Mouse (Mus musculus) embryonic facial prominence, embryonic 13.5 days (tissue): ENCODE measurements around the gene Itgb5. TPM values are rescaled to one million over a fixed set of nuclear protein-coding genes. Genes with fewer than 3 reads are reported as not detected.

Experiments
- ATAC-seq: fragments of 200-750 bp; cut with Nextera tagmentation; 2 replicates; pipeline ENCODE4 v1.8.0; 2017; ENCODE audit warnings: low read depth; ENCODE audit not compliant: insufficient number of reproducible peaks, insufficient read depth, low FRiP score, low TSS enrichment
- H3K27ac ChIP-seq: fragments of 300-500 bp; sonication (generic); 2 replicates; pipeline ENCODE4 v1.5.1; 2015; ENCODE audit warnings: moderate library complexity, mild to moderate bottlenecking, inconsistent platforms
- H3K27me3 ChIP-seq: fragments of 300-500 bp; sonication (generic); 2 replicates; pipeline ENCODE4 v1.6.1; 2015; ENCODE audit warnings: mild to moderate bottlenecking, inconsistent platforms
- H3K36me3 ChIP-seq: fragments of 300-500 bp; sonication (generic); 2 replicates; pipeline ENCODE4 v1.6.1; 2015; ENCODE audit warnings: mild to moderate bottlenecking, inconsistent platforms
- H3K4me1 ChIP-seq: fragments of 300-500 bp; sonication (generic); 2 replicates; pipeline ENCODE4 v1.6.1; 2015; ENCODE audit warnings: inconsistent platforms
- H3K4me2 ChIP-seq: fragments of 300-500 bp; sonication (generic); 2 replicates; pipeline ENCODE4 v1.6.1; 2015; ENCODE audit warnings: moderate library complexity, mild to moderate bottlenecking, inconsistent platforms
- H3K4me3 ChIP-seq: fragments of 300-500 bp; sonication (generic); 2 replicates; pipeline ENCODE4 v1.5.1; 2015; ENCODE audit warnings: mild to moderate bottlenecking, inconsistent platforms
- H3K9ac ChIP-seq: fragments of 300-500 bp; sonication (generic); 2 replicates; pipeline ENCODE4 v1.6.1; 2015; ENCODE audit warnings: mild to moderate bottlenecking, inconsistent platforms
- H3K9me3 ChIP-seq: fragments of 300-500 bp; sonication (generic); 2 replicates; pipeline ENCODE4 v1.6.1; 2016; ENCODE audit warnings: inconsistent platforms
- WGBS: fragments of 180-500 bp; shearing (Covaris S2); methylation state at CpG from one replicate; pipeline ENCODE4 v1.1.7; 2015; ENCODE audit warnings: mixed read lengths; 5-methylcytosine and 5-hydroxymethylcytosine counted together
- polyA plus RNA-seq: library from polyadenylated mRNA; unstranded; fragments of >200 nt; fragmentation: Nextera tagmentation; extraction: Ambion mirVana; gene quantifications from 2 replicates; pipeline ENCODE4 v1.2.1, GENCODE M21; 2015

Gene Itgb5
- polyA plus RNA-seq, 1 experiment from 2014 or later = 47.7 TPM

- Histone ChIP-seq H3K4me3 (peak overlapping the region; percentile 8; the same call in 1 of the 2 replicates), H3K9ac (0 out of 2 replicates have a peak overlapping the region, but pooled peaks have one; percentile 17), H3K27ac (peak overlapping the region; percentile 72), H3K27me3 (no peaks in the 10 kb centered on the region), H3K4me1 (peaks cover 82% of the 10 kb centered on the region), H3K9me3 (no peaks in the 10 kb centered on the region), H3K36me3 (no peaks in the 10 kb centered on the region; the same call in 1 of the 2 replicates), H3K4me2 (peak overlapping the region; percentile 42)
- 0 out of 2 replicates have a peak, but pooled peaks have one; percentile 23 for ATAC-seq
- 22% methylated on average over 14 of the region's 14 CpGs for WGBS
Measured at GRCm38 (mm10) chr16:33891561-33892281, 62.3 kb downstream of the Itgb5 start.

GRCm38 (mm10) chr16:33892539-33892938, 63.1 kb downstream of the Itgb5 start:
- WGBS = 28% methylated on average over 6 of the region's 6 CpGs
- peaks cover 79% of the 10 kb centered on the region for H3K4me1 ChIP-seq
- no peaks in the 10 kb centered on the region; the same call in 1 of the 2 replicates for H3K36me3 ChIP-seq
- H3K4me3 ChIP-seq = no peak overlapping the region
- H3K9ac ChIP-seq = no peak overlapping the region
- H3K4me2 ChIP-seq = peak overlapping the region; percentile 42
- ATAC-seq = no peak
- no peaks in the 10 kb centered on the region for H3K9me3 ChIP-seq
- H3K27me3 ChIP-seq = no peaks in the 10 kb centered on the region
- peak overlapping the region; percentile 72 for H3K27ac ChIP-seq

DNA sequence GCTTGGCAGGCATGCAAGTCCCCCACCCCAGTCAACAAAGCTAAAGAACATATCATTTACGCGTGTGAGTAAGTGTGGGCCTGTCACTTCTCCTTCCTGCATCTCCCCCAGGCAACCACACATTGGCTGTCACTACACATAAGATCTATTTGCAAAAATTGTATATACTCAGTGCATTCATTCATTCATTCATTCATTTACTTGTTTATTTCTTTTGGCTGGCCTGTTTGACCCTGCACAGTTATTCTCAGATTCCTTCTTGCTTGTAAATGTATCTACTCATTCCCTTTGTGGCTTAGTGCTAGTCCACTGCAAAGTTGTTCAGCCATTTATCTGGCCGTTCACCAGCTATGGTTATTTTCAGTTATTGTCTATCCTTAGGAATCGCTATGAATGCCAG, 64.3 kb downstream of the Itgb5 start:
- no peaks in the 10 kb centered on the region for H3K9me3 ChIP-seq
- H3K4me3 ChIP-seq = no peak overlapping the region
- H3K27ac ChIP-seq = 0 out of 2 replicates have a peak overlapping the region, but pooled peaks have one; percentile 4
- no peaks in the 10 kb centered on the region for H3K27me3 ChIP-seq
- 77% methylated on average over 4 of the region's 4 CpGs for WGBS
- peaks cover under 1% of the 10 kb centered on the region for H3K36me3 ChIP-seq
- ATAC-seq = no peak
- H3K9ac ChIP-seq = no peak overlapping the region
- H3K4me2 ChIP-seq = no peak overlapping the region
- peaks cover 70% of the 10 kb centered on the region for H3K4me1 ChIP-seq

GRCm38 (mm10) chr16:33894449-33894848, 65.0 kb downstream of the Itgb5 start:
- 50% methylated on average over 1 of the region's 1 CpGs for WGBS
- Histone ChIP-seq H3K27me3 (no peaks in the 10 kb centered on the region), H3K4me1 (peaks cover 64% of the 10 kb centered on the region), H3K36me3 (peaks cover 7% of the 10 kb centered on the region), H3K27ac (0 out of 2 replicates have a peak overlapping the region, but pooled peaks have one; percentile 4), H3K4me2 (no peak overlapping the region), H3K4me3 (no peak overlapping the region), H3K9ac (no peak overlapping the region), H3K9me3 (no peaks in the 10 kb centered on the region)
- ATAC-seq = no peak

DNA sequence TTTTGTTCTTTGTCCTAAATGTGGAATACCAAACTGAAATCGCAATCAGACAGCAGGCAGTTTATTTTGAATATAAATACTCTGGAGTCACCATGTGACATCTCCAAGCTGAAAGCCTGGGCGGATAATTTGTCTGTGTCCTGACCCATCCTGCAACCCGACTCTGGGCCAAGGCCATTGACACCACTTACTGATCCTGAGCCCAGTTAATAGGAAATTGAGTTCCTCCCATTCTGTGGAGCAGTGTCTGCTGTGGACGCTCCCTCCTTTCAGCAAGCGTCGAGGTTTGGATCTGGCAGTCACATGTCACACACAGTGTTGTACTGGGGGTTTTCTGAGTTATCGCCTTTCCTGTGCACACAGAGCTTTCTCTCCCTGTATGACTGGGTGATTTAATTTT, 66.2 kb downstream of the Itgb5 start:
- WGBS = 46% methylated on average over 7 of the region's 7 CpGs
- Histone ChIP-seq H3K27me3 (no peaks in the 10 kb centered on the region), H3K9ac (no peak overlapping the region), H3K27ac (peak overlapping the region; percentile 62; the same call in 1 of the 2 replicates), H3K4me1 (peaks cover 52% of the 10 kb centered on the region), H3K4me3 (no peak overlapping the region), H3K9me3 (no peaks in the 10 kb centered on the region), H3K4me2 (no peak overlapping the region), H3K36me3 (peaks cover 19% of the 10 kb centered on the region)
- ATAC-seq = no peak

DNA sequence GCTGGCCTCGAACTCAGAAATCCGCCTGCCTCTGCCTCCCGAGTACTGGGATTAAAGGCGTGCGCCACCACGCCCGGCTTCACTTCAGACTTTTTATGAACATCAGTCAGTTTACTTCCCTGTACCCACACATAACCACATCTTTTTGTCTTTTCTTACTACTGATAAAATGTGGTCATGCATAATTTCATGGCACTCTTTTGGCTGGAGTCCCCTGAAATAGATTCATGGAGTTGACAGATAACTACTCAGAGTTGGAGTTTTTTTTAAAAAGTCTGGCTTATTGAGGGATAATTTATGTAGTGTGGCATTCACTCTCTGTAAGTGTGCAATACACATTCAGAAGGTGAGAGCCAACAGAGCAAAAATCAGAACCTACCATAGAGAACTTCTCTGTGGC, 67.3 kb downstream of the Itgb5 start:
- peaks cover 26% of the 10 kb centered on the region for H3K36me3 ChIP-seq
- H3K4me1 ChIP-seq = peaks cover 47% of the 10 kb centered on the region
- H3K4me3 ChIP-seq = no peak overlapping the region
- no peak overlapping the region for H3K9ac ChIP-seq
- no peak overlapping the region; the same call in 1 of the 2 replicates for H3K27ac ChIP-seq
- H3K9me3 ChIP-seq = no peaks in the 10 kb centered on the region
- ATAC-seq = no peak
- no peak overlapping the region for H3K4me2 ChIP-seq
- H3K27me3 ChIP-seq = no peaks in the 10 kb centered on the region
- 90% methylated on average over 7 of the region's 7 CpGs for WGBS

DNA sequence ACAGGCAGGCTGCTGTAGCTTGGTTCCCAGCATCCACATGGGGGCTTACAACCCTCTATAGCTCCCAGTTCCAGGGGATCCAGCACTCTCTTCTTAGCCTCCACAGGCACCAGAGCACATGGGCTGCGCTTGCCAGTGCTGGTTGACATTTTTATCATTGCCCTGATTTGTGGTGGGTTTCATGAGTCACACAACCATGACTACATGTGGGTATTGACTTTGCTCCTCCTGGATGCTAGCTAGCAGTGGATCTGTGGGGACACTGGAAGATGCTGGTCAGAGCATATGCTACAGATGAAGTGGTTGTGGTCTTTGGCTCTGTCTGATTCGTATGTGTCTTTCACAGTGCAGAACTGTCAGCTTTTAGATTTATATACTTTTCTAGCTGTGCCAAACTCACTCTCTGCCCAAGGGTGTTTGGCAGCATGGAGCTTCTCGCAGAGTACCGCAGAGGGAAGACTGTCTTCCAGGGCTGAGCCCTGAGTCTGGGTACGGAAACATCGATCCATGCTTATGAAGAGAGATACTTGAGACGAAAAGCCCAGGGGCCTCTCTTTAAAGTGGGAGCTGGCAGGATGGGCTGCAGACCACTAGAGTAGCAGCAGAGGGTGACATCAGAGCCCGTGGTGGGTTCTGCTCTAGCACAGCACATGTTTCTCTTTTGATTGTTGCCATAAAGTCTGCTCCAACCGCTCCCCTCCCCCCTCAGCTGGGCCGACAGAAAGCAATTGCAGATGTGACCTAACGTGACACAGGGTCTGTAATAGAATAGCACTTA, 74.4 kb downstream of the Itgb5 start:
- Histone ChIP-seq H3K9ac (no peak overlapping the region), H3K4me1 (peaks cover 62% of the 10 kb centered on the region), H3K9me3 (no peaks in the 10 kb centered on the region), H3K36me3 (peaks cover 36% of the 10 kb centered on the region), H3K27me3 (no peaks in the 10 kb centered on the region), H3K4me3 (no peak overlapping the region), H3K4me2 (peak overlapping the region; percentile 23), H3K27ac (peak overlapping the region; percentile 91)
- 24% methylated on average over 11 of the region's 11 CpGs for WGBS
- peak; percentile 81 for ATAC-seq

DNA sequence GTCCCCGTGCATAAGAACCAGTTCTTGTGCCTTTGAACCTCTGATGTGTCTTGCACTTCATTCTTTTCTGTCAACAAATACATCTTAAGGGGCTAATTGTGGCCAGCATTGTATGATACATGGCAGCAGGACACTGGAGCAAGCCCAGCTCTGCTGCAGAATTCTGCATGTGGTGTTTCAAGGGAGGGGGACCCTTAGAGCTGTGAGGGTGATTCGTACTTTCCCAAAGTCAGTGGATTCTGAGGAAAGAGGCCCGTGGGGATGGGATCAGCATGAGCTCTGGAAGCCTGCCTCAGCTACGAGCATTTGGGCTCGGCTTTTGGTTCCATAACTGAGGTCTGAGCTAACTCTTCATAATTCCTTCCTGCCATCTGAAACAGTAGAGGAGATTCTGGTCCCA, 75.1 kb downstream of the Itgb5 start:
- Histone ChIP-seq H3K4me3 (no peak overlapping the region), H3K9me3 (no peaks in the 10 kb centered on the region), H3K9ac (no peak overlapping the region), H3K4me2 (peak overlapping the region; percentile 23), H3K36me3 (peaks cover 31% of the 10 kb centered on the region), H3K4me1 (peaks cover 62% of the 10 kb centered on the region), H3K27me3 (no peaks in the 10 kb centered on the region), H3K27ac (peak overlapping the region; percentile 91)
- 24% methylated on average over 5 of the region's 5 CpGs for WGBS
- no peak for ATAC-seq

DNA sequence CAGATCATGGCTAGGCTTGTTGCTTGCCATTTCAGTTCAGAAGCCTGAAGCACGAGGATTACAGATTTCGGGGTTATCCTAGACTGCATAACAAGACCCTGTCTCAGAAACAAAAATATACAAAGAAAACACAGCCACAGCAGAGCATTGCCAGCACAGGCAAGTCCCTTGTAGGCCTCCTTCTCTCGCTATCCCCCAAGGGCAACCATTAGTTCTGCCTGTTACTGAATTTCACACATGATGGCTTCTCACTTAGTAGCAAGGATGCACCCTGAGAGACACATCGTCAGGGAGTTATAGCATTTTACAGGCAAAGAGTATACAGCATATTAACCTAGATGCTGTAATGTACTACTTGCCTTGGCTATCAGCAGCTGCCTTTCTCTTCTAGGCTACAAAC, 78.8 kb downstream of the Itgb5 start:
- H3K27me3 ChIP-seq = no peaks in the 10 kb centered on the region
- H3K27ac ChIP-seq = no peak overlapping the region
- WGBS = 26% methylated on average over 4 of the region's 4 CpGs
- peaks cover 45% of the 10 kb centered on the region for H3K4me1 ChIP-seq
- H3K9me3 ChIP-seq = no peaks in the 10 kb centered on the region
- H3K36me3 ChIP-seq = peaks cover 27% of the 10 kb centered on the region
- H3K4me3 ChIP-seq = no peak overlapping the region
- H3K9ac ChIP-seq = 0 out of 2 replicates have a peak overlapping the region, but pooled peaks have one; percentile 36
- H3K4me2 ChIP-seq = no peak overlapping the region
- ATAC-seq = no peak

DNA sequence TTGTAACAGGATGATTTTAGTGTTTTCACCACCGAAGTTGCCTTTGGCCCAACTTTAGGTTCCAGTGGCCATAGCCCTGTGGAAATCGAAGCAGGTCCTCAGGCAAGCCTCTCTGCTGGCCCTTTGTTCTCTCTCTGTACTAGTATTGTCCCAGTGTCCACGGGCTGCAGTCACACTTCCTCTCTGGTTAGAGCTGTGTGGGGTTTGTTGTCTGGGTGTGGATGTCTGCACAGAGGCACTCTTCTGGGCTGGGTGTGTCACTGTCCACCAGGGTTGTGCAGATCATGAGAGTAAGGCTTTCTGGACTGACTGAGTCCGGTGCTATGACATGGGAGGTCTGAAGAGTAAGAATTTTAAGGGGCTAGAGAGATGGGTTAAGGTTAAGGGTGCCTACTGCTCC, 85.5 kb downstream of the Itgb5 start:
- Histone ChIP-seq H3K9me3 (no peaks in the 10 kb centered on the region), H3K9ac (no peak overlapping the region), H3K4me1 (peaks cover 28% of the 10 kb centered on the region), H3K4me3 (no peak overlapping the region), H3K36me3 (peaks cover 63% of the 10 kb centered on the region), H3K27ac (no peak overlapping the region), H3K27me3 (no peaks in the 10 kb centered on the region), H3K4me2 (no peak overlapping the region)
- whole genome bisulfite sequencing = 59% methylated on average over 4 of the region's 4 CpGs
- ATAC-seq = no peak

DNA sequence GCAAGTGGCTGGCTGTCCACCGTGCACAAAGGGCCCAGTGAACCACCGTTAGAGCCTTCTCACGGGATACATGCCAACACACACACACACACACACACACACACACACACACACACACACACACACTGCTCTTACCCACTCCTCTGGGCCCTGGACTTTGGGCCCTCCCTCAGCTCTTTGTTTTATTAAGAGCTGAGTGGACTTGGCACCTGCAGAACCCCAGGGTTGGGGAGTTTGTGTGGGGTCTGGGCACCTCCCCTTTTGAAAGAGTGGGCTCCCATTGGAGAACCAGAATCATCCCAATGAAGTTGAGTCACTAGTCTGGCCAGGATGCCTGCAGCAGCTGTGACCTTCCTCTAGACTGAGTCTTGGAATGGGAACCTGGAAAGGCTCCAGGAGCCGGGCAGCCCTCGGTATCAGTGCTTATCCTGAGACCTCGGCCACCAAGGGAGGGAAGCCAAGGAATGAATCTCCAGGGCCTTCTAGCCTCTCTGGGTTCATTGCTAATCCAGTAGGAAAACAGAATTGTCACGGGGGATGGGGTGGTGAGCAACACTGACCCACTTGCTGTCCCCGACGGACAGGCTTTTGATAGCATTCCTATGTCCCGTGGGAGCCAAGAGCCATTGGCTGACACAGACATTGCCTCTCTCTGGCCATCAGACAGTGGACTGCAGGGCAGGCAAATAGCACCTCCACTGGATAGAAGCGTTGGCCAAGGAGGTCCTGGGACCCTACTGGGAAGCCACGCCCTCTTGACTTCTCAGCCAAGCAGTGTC, 87.2 kb downstream of the Itgb5 start:
- Histone ChIP-seq H3K9me3 (no peaks in the 10 kb centered on the region), H3K4me1 (peaks cover 39% of the 10 kb centered on the region), H3K4me2 (no peak overlapping the region), H3K27me3 (no peaks in the 10 kb centered on the region), H3K9ac (no peak overlapping the region), H3K4me3 (no peak overlapping the region), H3K27ac (peak overlapping the region; percentile 73), H3K36me3 (peaks cover 63% of the 10 kb centered on the region)
- ATAC-seq = no peak
- 76% methylated on average over 12 of the region's 12 CpGs for WGBS
